Mouse (Mus musculus) urinary bladder, adult 18-20 months (tissue): Measurements from ENCODE around the gene Xxylt1.

ENCODE experiments used
- DNase-seq, 2 experiments: peaks; one replicate each; pipeline ENCODE4 v3.0.0; 2022; ENCODE audit warnings: low spot score in 2 of 2, mixed read lengths in 2 of 2

The Xxylt1 gene

GRCm38 (mm10) chr16:30922548-30922947 is 158.7 kb downstream of the Xxylt1 start:
- DNase-seq, result no peak

GRCm38 (mm10) chr16:30918866-30919265 is 162.4 kb downstream of the Xxylt1 start:
- no peak for DNase-seq

GRCm38 (mm10) chr16:30916931-30917330 is 164.3 kb downstream of the Xxylt1 start:
- DNase-seq, result no peak

- no peak for DNase-seq
These were observed 165.5 kb downstream of the Xxylt1 start for GRCm38 (mm10) chr16:30915611-30916220.
